Mouse (Mus musculus): ENCODE measurements around the gene Ppp1r27. TPM values are rescaled to one million over a fixed set of nuclear protein-coding genes. Genes with fewer than 3 reads are reported as not detected.

Ppp1r27 gene
- polyA plus RNA-seq, 1 experiment: not detected

GRCm38 (mm10) chr11:120535804-120536203 lies 15.1 kb downstream of the Ppp1r27 start:
- H3K27ac ChIP-seq (ENCODE audit: insufficient read depth, low read length): no peak overlapping the region
- DNase-seq (ENCODE audit: low read depth in 1 of 2, low spot score in 2 of 2): no peak
- peaks cover 5% of the 10 kb centered on the region for H3K27me3 ChIP-seq (ENCODE audit: control insufficient read depth, insufficient read depth, low read length)
- no peaks in the 10 kb centered on the region for H3K36me3 ChIP-seq (ENCODE audit: control insufficient read depth, insufficient read depth, low read length)
- 51% methylated on average over 3 of the region's 3 CpGs for WGBS
- peaks cover 8% of the 10 kb centered on the region for H3K4me1 ChIP-seq (ENCODE audit: control insufficient read depth, insufficient read depth, insufficient read length)
- no peak overlapping the region for H3K4me3 ChIP-seq (ENCODE audit: extremely low read depth, insufficient read depth, insufficient read length)
- TF ChIP-seq CTCF (IDR thresholded peaks at IDR 0.05; ENCODE audit: extremely low read depth, insufficient read depth, insufficient read length, insufficient replicate concordance) (no peak), POLR2A (IDR thresholded peaks at IDR 0.05; ENCODE audit: low read depth, low read length) (no peak)

GRCm38 (mm10) chr11:120535145-120535544 lies 15.8 kb downstream of the Ppp1r27 start:
- TF ChIP-seq POLR2A (IDR thresholded peaks at IDR 0.05; ENCODE audit: low read depth, low read length) (no peak), CTCF (IDR thresholded peaks at IDR 0.05; ENCODE audit: extremely low read depth, insufficient read depth, insufficient read length, insufficient replicate concordance) (no peak)
- Histone ChIP-seq H3K36me3 (ENCODE audit: control insufficient read depth, insufficient read depth, low read length) (no peaks in the 10 kb centered on the region), H3K4me3 (ENCODE audit: extremely low read depth, insufficient read depth, insufficient read length) (no peak overlapping the region), H3K4me1 (ENCODE audit: control insufficient read depth, insufficient read depth, insufficient read length) (peaks cover 12% of the 10 kb centered on the region), H3K27me3 (ENCODE audit: control insufficient read depth, insufficient read depth, low read length) (peaks cover 10% of the 10 kb centered on the region), H3K27ac (ENCODE audit: insufficient read depth, low read length) (no peak overlapping the region)
- 85% methylated on average over 3 of the region's 3 CpGs for WGBS
- no peak for DNase-seq (ENCODE audit: low read depth in 1 of 2, low spot score in 2 of 2)

DNA sequence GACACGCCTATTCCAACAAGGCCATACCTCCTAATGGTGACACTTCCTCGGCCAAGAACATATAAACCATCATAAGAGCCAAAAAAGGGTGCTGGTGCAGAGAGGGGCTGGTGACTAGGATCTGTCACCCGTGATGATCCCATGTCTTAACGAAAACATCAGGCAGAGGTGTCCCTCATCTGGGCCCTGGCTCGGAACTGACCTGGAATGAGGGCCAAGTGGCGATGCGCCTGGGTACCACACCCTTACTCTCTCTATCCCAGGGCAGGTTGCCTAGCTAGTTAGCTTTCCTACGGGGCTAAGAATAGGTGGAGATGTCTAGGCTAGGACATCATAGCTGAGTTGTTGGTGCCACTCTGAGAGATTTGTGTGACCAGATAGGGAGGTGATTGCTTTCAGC lies 16.8 kb downstream of the Ppp1r27 start:
- Histone ChIP-seq H3K4me3 (ENCODE audit: extremely low read depth, insufficient read depth, insufficient read length) (no peak overlapping the region), H3K27ac (ENCODE audit: insufficient read depth, low read length) (no peak overlapping the region), H3K36me3 (ENCODE audit: control insufficient read depth, insufficient read depth, low read length) (no peaks in the 10 kb centered on the region), H3K4me1 (ENCODE audit: control insufficient read depth, insufficient read depth, insufficient read length) (peaks cover 6% of the 10 kb centered on the region), H3K27me3 (ENCODE audit: control insufficient read depth, insufficient read depth, low read length) (peaks cover 13% of the 10 kb centered on the region)
- 84% methylated on average over 8 of the region's 8 CpGs for WGBS
- no peak for DNase-seq (ENCODE audit: low read depth in 1 of 2, low spot score in 2 of 2)
- TF ChIP-seq CTCF (IDR thresholded peaks at IDR 0.05; ENCODE audit: extremely low read depth, insufficient read depth, insufficient read length, insufficient replicate concordance) (no peak), POLR2A (IDR thresholded peaks at IDR 0.05; ENCODE audit: low read depth, low read length) (no peak)

DNA sequence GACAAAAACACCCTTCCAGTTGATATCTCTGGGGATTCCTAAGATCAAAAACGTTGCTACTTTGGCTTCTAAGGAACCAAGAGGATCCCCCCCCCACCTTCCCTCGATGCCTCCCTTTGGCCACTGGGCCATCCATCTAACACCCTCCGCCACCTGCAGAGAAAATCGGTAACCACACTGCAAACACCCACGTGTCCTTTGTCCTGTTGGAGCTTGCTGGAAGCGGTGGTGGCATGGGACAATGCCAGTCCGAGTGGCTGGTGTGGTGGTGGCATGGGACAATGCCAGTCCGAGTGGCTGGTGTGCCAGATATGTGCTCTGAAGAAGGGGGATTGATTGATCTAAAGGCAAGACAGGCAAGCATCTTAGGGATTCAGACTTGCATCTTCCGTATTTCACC lies 19.3 kb downstream of the Ppp1r27 start:
- Histone ChIP-seq H3K27ac (ENCODE audit: insufficient read depth, low read length) (no peak overlapping the region), H3K27me3 (ENCODE audit: control insufficient read depth, insufficient read depth, low read length) (peaks cover 13% of the 10 kb centered on the region)

DNA sequence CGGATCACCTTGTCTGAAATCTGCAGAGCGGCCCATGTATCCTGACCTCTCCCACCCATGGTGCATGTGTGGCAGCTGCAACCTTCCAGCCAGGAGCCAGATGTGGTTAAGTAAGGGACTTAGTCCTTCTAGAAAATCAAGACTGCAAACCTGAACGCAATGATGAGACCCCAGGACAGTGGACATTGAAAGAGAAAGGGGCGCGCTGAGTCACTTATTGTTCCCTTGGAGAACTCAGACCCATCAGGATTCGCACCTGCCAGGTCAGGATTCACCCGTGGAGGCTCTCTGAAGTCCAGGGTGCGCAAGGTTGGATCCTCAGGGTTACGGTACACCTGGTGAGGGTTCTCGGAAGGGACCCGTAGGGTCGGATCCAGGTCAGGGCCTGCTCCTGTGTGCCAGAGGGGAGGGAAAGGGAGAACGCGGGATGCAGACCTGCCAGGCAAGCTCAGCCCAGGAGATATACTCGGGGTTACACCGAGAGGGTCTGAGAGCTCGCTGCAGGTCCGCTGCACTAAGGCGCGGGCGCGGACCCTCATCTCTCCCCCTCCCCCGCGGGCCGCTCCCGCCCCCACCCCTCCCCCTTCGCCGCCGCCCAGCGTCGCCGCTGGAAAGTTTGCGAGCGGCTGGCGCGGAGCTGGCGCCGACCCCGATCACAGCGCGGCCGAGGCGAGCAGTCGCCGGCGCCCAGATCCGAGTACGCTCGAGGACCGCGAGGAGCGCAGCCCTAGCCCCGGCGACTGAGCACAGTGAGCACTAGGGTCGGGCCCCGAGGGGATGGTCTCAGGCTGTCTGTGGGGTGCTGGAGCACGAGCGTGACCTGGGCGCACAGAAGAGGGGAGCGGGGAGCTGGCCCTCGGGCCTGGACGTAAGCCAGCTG lies 20.6 kb downstream of the Ppp1r27 start, which contains the start of gene Gcgr:
Gene Gcgr (plus strand): TSS at position 615 of the 880 bp plus-strand sequence.
- no peak for DNase-seq (ENCODE audit: low read depth in 1 of 2, low spot score in 2 of 2)
- H3K4me3 ChIP-seq (ENCODE audit: extremely low read depth, insufficient read depth, insufficient read length): no peak within 1 kb of the TSS
- peaks cover 5% of the 10 kb centered on the region for H3K4me1 ChIP-seq (ENCODE audit: control insufficient read depth, insufficient read depth, insufficient read length)
- TF ChIP-seq CTCF (IDR thresholded peaks at IDR 0.05; ENCODE audit: extremely low read depth, insufficient read depth, insufficient read length, insufficient replicate concordance) (no peak), POLR2A (IDR thresholded peaks at IDR 0.05; ENCODE audit: low read depth, low read length) (no peak)
- peaks cover 13% of the 10 kb centered on the region for H3K27me3 ChIP-seq (ENCODE audit: control insufficient read depth, insufficient read depth, low read length)
- H3K27ac ChIP-seq (ENCODE audit: insufficient read depth, low read length): no peak within 1 kb of the TSS
- WGBS: 14% methylated on average over 62 of the region's 62 CpGs
- H3K36me3 ChIP-seq (ENCODE audit: control insufficient read depth, insufficient read depth, low read length): no peaks in the 10 kb centered on the region

More for the DNA sequence above, 19.3 kb downstream of the Ppp1r27 start:
- Histone ChIP-seq H3K4me3 (ENCODE audit: extremely low read depth, insufficient read depth, insufficient read length) (no peak overlapping the region), H3K4me1 (ENCODE audit: control insufficient read depth, insufficient read depth, insufficient read length) (peaks cover 5% of the 10 kb centered on the region), H3K36me3 (ENCODE audit: control insufficient read depth, insufficient read depth, low read length) (no peaks in the 10 kb centered on the region)
- WGBS: 35% methylated on average over 9 of the region's 9 CpGs
- DNase-seq (ENCODE audit: low read depth in 1 of 2, low spot score in 2 of 2): no peak
- TF ChIP-seq POLR2A (IDR thresholded peaks at IDR 0.05; ENCODE audit: low read depth, low read length) (no peak), CTCF (IDR thresholded peaks at IDR 0.05; ENCODE audit: extremely low read depth, insufficient read depth, insufficient read length, insufficient replicate concordance) (no peak)

DNA sequence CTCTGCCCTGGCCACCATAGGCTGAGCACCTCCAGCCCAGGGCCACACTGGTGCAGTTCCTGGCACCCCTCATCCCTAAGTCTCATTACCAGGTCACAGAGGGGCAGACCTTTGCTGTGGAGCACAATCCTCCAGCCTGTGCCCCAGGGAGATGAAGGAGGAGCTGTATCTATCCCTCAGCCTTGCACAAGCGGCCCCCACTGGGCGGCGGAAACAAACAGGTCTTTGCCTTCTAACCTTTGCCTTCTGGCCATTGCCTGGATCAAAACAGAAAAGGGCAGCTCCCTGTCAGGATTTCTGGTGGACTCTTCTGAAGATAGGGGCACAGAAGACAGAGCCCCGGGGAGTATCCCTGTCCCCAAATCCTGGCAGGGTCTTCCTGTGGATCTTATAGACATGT lies 22.0 kb downstream of the Ppp1r27 start:
- TF ChIP-seq POLR2A (IDR thresholded peaks at IDR 0.05; ENCODE audit: low read depth, low read length) (no peak), CTCF (IDR thresholded peaks at IDR 0.05; ENCODE audit: extremely low read depth, insufficient read depth, insufficient read length, insufficient replicate concordance) (no peak)
- no peak overlapping the region for H3K4me3 ChIP-seq (ENCODE audit: extremely low read depth, insufficient read depth, insufficient read length)
- H3K36me3 ChIP-seq (ENCODE audit: control insufficient read depth, insufficient read depth, low read length): no peaks in the 10 kb centered on the region
- peaks cover 13% of the 10 kb centered on the region for H3K27me3 ChIP-seq (ENCODE audit: control insufficient read depth, insufficient read depth, low read length)
- H3K27ac ChIP-seq (ENCODE audit: insufficient read depth, low read length): no peak overlapping the region
- no peak for DNase-seq (ENCODE audit: low read depth in 1 of 2, low spot score in 2 of 2)
- 74% methylated on average over 4 of the region's 4 CpGs for WGBS
- H3K4me1 ChIP-seq (ENCODE audit: control insufficient read depth, insufficient read depth, insufficient read length): peaks cover 5% of the 10 kb centered on the region
